Mouse (Mus musculus): ENCODE measurements at regions not wholly inside any gene's neighbourhood (a gene's known extent, or its start where the extent isn't known, plus 50 kb on each side); places are given as distances from the start of the nearest gene placed in this dataset.
A peak's percentile ranks its signal among the peaks of the same experiment; 100 is the strongest.

DNA sequence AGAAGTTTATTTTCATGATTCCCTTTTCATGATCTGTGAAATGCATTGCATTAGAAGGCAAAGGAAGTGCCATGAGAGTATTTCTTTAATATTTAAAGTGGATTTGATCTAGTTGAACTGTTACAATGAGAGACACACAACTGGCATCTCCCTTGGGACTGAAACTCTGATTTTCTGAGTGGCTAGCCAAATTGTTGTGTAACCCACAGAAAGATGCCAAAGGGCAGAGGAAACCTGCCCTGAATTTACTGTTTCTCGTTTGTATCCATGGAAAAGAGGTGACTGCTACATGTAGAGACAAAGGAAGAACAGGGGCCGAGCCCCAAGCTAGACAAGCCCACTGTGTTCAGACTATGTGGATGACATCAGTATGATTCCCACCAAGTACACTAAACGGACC is 360.4 kb upstream of the Cited2 start:
- DNase-seq (ENCODE audit: low spot score): peak; percentile 26

DNA sequence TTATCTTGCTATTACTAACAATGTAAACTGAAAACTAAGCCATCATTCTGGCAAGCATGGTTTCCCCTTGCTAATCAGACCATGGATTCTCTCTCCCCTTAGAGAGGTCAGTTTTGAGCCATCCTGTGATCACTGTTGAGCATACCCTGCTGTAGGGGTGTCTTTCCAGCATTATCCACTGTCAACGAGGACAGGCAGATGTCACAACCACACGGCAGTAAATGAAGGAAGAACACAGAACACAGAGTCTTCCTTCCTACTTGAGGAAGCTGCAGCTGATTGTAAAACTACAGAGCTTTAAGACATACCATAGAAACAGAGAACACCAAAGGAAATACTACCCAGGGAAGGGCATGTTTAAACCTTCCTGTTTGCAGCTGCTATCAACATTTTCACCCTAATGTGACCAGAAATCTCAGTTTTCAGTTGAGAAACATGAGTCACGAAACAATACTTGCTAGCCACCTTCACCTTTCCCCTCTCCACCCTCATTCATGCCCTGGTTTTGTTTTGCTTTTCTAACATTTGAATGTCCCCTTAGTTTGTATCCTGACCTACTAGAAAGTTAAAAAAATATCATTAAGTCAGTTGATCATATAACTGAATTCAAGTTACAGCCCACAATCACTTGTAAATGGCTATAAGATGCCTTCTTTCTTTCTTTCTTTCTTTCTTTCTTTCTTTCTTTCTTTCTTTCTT is 356.8 kb upstream of the Cited2 start:
- DNase-seq (ENCODE audit: low spot score): no peak

- peak; percentile 68 for DNase-seq (ENCODE audit: low spot score)
Observed at GRCm38 (mm10) chr10:17367026-17367425, 356.0 kb upstream of the Cited2 start.

- no peak for DNase-seq (ENCODE audit: low spot score)
Observed at GRCm38 (mm10) chr10:17367430-17367829, 355.6 kb upstream of the Cited2 start.

DNA sequence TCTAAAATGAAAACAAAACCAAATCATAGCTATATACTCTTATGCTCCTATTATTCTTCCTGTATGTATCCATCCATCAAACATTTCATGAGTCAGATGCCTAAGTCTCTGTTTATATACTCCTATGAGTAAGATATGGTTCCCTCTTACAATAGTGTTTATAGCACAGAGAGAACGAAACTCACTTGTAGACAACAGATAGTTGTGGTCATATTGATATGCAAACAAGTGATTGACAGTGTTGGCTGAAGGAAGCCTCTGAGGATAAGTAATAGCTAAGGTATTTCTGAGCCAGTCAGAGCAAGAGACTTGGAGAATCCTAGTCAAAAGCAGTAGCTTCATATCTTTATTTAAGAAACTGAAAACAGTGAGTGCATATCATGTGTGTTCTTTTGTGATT is 354.4 kb upstream of the Cited2 start:
- DNase-seq (ENCODE audit: low spot score): no peak

- DNase-seq (ENCODE audit: low spot score): no peak
Observed at GRCm38 (mm10) chr10:17372905-17373304, 350.1 kb upstream of the Cited2 start.

DNA sequence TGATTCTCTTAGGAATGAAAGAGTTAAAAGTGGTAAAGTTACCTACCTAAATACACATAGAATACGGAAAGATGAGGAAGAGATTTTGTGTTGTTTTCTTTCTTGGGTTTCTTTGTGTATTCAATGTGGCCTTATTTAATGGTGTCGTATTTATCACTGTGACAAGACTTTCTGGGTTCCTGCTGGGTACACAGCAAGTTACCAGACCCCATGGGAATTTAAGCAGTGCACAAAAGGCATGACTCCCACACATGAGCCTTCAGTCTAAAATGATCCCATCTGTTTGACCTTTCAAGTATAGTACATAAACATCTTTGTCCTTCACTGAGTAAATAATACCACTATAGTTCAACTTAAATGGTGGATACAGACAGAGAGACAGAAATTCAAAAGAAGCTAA is 349.0 kb upstream of the Cited2 start:
- DNase-seq (ENCODE audit: low spot score): no peak

DNA sequence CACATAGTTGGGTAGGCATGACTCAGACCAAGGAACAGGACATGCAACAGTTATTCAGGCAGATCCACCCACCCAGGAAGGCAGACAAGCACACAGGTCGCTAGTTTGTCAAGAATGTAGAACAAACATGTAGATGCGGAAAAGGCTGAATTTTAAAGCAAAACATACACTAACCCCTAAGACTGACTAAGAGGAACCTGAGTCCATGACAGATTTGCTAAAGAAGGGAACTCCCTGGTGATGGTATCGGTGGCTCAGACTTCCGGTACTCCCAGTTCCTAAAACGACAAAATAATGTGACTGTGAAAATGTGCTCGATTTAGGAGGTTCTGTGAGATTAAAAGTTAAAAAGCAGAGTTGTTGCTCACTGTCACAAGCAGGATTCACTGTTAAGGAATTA is 340.0 kb upstream of the Cited2 start:
- DNase-seq (ENCODE audit: low spot score): peak; percentile 1

DNA sequence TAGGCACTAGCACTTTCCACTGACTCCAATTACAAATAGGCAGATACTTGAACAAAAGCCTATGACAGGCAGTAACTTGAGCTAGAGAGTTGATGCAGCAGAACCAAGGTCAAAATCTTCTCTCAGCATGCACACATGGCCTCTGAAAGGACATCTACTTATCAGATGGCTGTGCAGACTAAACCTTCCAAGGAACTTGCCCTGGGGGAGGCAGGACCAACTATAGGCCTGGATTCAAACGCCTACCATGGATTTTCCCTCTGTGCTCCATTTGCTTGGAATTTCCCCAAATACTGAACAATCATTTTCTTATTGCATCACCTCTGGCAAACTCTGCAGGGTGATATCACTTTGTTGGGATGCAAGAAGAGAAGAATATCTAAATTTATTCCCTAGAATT is 337.8 kb upstream of the Cited2 start:
- peak; percentile 44 for DNase-seq (ENCODE audit: low spot score)

- no peak for DNase-seq (ENCODE audit: low spot score)
Observed at GRCm38 (mm10) chr10:17387296-17387695, 335.7 kb upstream of the Cited2 start.

DNA sequence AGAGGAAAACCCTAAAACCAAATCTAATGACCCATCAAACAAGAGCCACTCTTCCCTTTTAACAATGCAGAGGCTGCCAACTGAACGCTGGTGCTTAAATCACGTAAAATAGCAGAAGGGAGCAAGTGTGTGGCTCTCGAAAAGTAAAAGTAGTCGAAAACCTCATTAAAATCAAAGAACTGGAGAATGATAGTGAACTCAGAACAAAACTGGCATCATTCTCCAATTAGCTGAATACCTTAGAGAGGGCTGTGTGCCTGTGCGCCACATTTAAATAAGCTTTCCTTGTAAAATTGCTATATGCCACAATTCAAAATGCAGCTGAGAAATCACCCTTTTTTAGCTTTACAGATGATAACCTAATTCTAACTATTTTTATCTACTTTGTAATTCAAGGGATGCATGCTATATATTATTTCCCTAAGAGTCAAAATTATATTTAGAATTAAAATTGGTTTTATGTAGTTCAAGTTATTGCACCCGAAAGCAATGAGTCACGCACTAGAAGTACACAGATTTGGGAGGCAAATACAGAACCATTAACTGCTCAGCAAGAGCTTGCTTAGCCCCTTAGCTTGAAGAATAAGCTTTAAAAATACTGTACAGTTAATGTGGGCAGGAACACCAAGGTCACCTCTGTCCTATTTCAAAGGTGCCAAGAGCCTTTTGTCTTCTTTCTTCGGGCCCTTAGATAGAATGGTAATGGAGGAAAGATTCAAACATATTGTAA is 327.4 kb upstream of the Cited2 start:
- DNase-seq (ENCODE audit: low spot score): no peak

DNA sequence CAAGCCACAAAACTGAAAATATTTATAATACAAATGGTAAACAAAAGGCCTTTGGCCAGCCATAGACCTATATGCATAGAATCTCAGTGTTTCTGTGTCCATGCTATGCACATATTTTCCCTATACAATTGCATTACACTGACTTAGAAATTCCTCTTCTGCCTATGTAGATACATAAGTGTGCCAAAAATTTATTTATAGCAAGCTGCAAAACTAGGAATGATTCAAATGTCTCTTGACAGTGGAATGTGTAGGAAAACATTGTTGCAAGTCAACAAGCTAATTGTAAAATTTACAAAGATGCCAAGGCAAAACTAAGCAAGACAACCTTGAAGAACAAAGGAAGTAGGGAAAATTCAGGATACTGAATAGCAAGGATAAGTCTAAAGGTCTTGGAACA is 319.1 kb upstream of the Cited2 start:
- no peak for DNase-seq (ENCODE audit: low spot score)

- DNase-seq (ENCODE audit: low spot score): peak; percentile 48
Observed at GRCm38 (mm10) chr10:17407854-17408606, 315.0 kb upstream of the Cited2 start.

- no peak for DNase-seq (ENCODE audit: low spot score)
Observed at GRCm38 (mm10) chr10:17408781-17409180, 314.2 kb upstream of the Cited2 start.

- peak; percentile 42 for DNase-seq (ENCODE audit: low spot score)
Observed at GRCm38 (mm10) chr10:17411300-17411987, 311.6 kb upstream of the Cited2 start.

DNA sequence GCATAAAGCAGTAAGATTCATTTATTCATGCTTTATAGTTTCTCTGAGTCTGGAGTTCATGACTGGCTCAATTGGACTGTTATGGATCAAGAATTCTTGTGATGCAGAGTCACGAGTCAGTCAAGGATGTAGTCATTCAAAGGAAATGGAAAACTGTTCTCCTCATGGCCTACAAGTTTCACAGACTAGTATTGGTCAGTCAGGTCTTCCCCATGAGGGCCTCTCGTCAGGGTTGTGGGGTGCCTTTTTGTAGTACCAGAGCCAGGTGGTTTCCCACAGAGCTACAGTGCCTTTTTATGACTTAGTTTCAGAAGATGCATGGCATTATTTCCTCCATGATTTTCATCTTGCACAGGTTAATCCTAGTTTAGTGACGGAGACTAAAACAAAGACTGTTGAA is 307.9 kb upstream of the Cited2 start:
- DNase-seq (ENCODE audit: low spot score): no peak

DNA sequence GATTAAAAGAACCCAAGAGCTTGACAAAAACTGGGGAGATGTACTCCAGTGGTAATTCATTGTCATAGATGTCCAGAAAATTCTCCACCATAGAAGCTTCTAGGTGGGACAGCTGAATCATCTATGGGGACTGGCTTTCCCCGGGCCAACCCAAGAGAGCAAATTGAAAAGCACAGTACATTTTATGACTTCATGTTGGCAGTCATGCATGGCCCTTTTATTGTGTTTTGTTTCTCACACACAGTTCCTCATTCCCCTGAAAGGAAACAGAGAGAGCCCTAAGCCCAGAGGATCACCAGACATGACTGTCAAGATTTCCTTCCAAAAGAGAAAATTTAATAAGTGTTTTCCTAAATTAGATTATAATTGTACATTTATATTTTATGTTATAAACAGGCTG is 306.9 kb upstream of the Cited2 start:
- DNase-seq (ENCODE audit: low spot score): no peak

GRCm38 (mm10) chr10:17417394-17417793 is 305.6 kb upstream of the Cited2 start:
- no peak for DNase-seq (ENCODE audit: low spot score)

- DNase-seq (ENCODE audit: low spot score): peak; percentile 58
Observed at GRCm38 (mm10) chr10:17418227-17418685, 304.8 kb upstream of the Cited2 start.

DNA sequence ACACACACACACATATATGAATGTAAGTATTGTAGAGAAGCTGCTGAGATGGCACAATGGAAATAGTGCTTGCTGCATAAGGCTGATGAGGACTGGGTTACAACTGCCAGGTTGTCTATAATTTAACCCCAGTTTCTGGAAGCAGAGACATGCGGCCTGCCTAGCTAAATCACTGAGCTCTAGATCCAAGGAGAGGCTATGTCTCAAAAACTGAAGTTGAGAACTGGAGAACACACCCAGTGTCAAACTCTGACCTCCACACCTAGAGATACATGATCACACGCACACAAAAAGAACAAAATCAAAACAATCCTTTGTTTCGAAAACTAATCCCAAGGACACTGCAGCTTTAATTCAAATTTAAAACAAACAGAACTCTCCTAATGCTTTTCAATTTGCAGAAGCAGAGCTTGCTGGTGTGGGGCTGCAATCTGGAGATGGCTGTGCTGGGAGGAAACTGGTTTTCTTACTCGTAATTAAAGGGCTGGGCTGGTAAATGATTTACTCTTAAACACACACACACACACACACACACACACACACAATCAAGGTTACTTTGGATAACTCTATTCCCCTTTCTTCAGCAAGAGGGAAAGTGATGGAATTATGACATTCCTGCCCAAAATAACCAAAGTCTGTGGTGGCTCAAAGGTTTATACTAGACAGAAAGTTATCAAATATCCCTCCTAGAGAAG is 299.3 kb upstream of the Cited2 start:
- no peak for DNase-seq (ENCODE audit: low spot score)

DNA sequence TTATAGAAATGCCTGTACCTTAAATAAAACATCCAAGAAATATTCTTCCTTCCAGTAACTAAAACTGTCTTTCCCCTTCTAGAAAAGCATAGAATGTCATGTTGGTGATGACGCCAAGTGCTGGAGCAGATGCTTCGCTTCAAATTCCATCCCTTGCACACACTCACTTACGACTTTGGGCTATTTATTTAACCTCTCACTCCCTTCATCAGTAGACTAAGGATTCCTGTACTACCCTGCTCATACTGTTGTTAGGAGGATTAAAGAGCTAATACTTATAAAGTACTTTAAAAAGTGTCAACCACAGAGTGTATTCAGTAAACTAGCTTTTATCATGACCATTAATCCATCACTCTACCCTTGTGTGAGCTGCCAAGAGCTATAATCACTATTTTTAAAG is 296.8 kb upstream of the Cited2 start:
- DNase-seq (ENCODE audit: low spot score): no peak

DNA sequence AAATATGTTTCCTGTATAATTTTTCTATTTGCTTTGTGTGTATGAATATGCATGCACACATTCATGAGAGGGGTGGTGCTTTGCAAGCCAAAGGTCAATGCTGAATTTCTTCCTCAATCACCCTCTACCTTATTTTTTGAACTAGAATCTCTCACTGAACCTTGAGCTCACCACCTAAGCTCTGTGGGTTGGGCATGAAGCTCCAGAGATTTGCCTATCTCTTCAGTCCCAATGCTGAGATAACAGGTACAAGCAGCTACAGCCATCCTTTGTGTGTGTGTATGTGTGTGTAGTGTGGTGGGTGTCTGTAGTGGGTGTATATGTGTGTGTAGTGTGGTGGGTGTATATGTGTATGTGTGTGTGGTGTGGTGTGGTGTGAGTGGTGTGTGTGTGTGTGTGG is 295.7 kb upstream of the Cited2 start:
- DNase-seq (ENCODE audit: low spot score): no peak

Data from lung, postnatal 25 days (tissue).